ENCODE assay signal across 8 mouse cellular contexts in genomic region chr10:119454668-119455542, GRCm38 (mm10). TPM values are rescaled to one million over a fixed set of nuclear protein-coding genes. Genes with fewer than 3 reads are reported as not detected.
DNase-seq lines count a peak whose midpoint lies in the region; ATAC-seq and TF ChIP-seq lines count a peak whose summit lies in the region.

No protein-coding gene starts in this region.

- H3K36me3 ChIP-seq in heart, embryonic 11.5 days (ENCODE audit: control insufficient read depth, insufficient read depth, low read length) = no peaks in the 10 kb centered on the region
- no peaks in the 10 kb centered on the region for H3K36me3 ChIP-seq in ES-E14 (ENCODE audit: control insufficient read depth, insufficient read depth, low read length, poor library complexity, severe bottlenecking)
- no peaks in the 10 kb centered on the region for H3K36me3 ChIP-seq in embryonic facial prominence, embryonic 14.5 days (ENCODE audit: control insufficient read depth, insufficient read depth, low read length)
- H3K36me3 ChIP-seq in kidney, postnatal 0 days (ENCODE audit: insufficient read depth, low read length) = no peaks in the 10 kb centered on the region

- no peak for TF ChIP-seq CTCF in kidney, postnatal 0 days (IDR thresholded peaks at IDR 0.05; ENCODE audit: low read depth)

- ATAC-seq in heart, embryonic 11.5 days (replicated peaks; ENCODE audit: insufficient number of reproducible peaks, low FRiP score, low TSS enrichment) = no peak
- peak; percentile 10 for ATAC-seq in embryonic facial prominence, embryonic 14.5 days (ENCODE audit: low read depth)
- 0 out of 2 replicates have a peak, but pooled peaks have one; percentile 21 for ATAC-seq in kidney, postnatal 0 days (replicated peaks; ENCODE audit: low FRiP score, low read depth)

- no peak for DNase-seq in heart, adult 9 months (ENCODE audit: low spot score in 2 of 2)
- DNase-seq in ES-E14 (ENCODE audit: low read depth, low spot score) (no peak), adipocyte (ENCODE audit: low spot score) (no peak)
- DNase-seq in embryonic facial prominence, embryonic 14.5 days (ENCODE audit: low spot score) = peak; percentile 46
- peak; percentile 51 for DNase-seq in kidney, postnatal 0 days (ENCODE audit: low spot score)
- peak; percentile 63 for DNase-seq in neural tube, embryonic 10.5 days (ENCODE audit: extremely low spot score, low spot score)
- DNase-seq in gastrocnemius, postnatal 4 days (ENCODE audit: low spot score in 2 of 2) = no peak

- peaks cover 3% of the 10 kb centered on the region; the same call in 1 of the 2 replicates for H3K4me1 ChIP-seq in heart, embryonic 11.5 days (ENCODE audit: control insufficient read depth, insufficient read depth, low read length)
- 0 out of 4 replicates have a peak, but pooled peaks cover 0 to 6% of the 10 kb centered on the region in 2 experiments for H3K4me1 ChIP-seq in ES-E14 (ENCODE audit: control insufficient read depth in 2 of 2, insufficient read depth in 2 of 2, low read length in 2 of 2, poor library complexity in 1 of 2)
- peaks cover 11% of the 10 kb centered on the region; the same call in 1 of the 2 replicates for H3K4me1 ChIP-seq in embryonic facial prominence, embryonic 14.5 days (ENCODE audit: control insufficient read depth, insufficient read depth, low read length)
- H3K4me1 ChIP-seq in kidney, postnatal 0 days (replicated peaks; ENCODE audit: insufficient read depth, low read length) = no peaks in the 10 kb centered on the region; the same call in 1 of the 2 replicates

- H3K4me2 ChIP-seq in heart, embryonic 11.5 days = peak overlapping the region; percentile 94
- H3K4me2 ChIP-seq in embryonic facial prominence, embryonic 14.5 days (ENCODE audit: low read depth, low read length) = peak overlapping the region; percentile 96
- H3K4me2 ChIP-seq in kidney, postnatal 0 days (ENCODE audit: low read length) = peak overlapping the region; percentile 99

- peak overlapping the region; percentile 73 for H3K4me3 ChIP-seq in heart, embryonic 11.5 days (ENCODE audit: low read depth, low read length)
- H3K4me3 ChIP-seq in ES-E14 (ENCODE audit: insufficient read depth in 1 of 2, low read depth in 1 of 2, low read length in 2 of 2, poor library complexity in 1 of 2, severe bottlenecking in 1 of 2) = peak overlapping the region; percentile 75 to 95
- peak overlapping the region; percentile 74 for H3K4me3 ChIP-seq in embryonic facial prominence, embryonic 14.5 days (ENCODE audit: low read depth, low read length)
- H3K4me3 ChIP-seq in kidney, postnatal 0 days (replicated peaks; ENCODE audit: low read depth, low read length) = peak overlapping the region; percentile 74

- 0 out of 2 replicates have a peak, but pooled peaks cover 5% of the 10 kb centered on the region for H3K27me3 ChIP-seq in heart, embryonic 11.5 days (ENCODE audit: control insufficient read depth, insufficient read depth, low read length)
- H3K27me3 ChIP-seq in embryonic facial prominence, embryonic 14.5 days (replicated peaks; ENCODE audit: control insufficient read depth, insufficient read depth, low read length) = no peaks in the 10 kb centered on the region
- no peaks in the 10 kb centered on the region for H3K27me3 ChIP-seq in kidney, postnatal 0 days (ENCODE audit: insufficient read depth, low read length)

- peak overlapping the region; percentile 85 for H3K9ac ChIP-seq in heart, embryonic 11.5 days (ENCODE audit: low read depth, low read length)
- H3K9ac ChIP-seq in ES-E14 (ENCODE audit: insufficient read depth, low read depth, low read length, poor library complexity, severe bottlenecking) = peak overlapping the region; percentile 83
- peak overlapping the region; percentile 82 for H3K9ac ChIP-seq in embryonic facial prominence, embryonic 14.5 days (ENCODE audit: low read depth, low read length)
- H3K9ac ChIP-seq in kidney, postnatal 0 days (ENCODE audit: low read depth, low read length) = peak overlapping the region; percentile 73

- in situ Hi-C loops in ES-E14 (cut with MboI; ENCODE audit: low sequenced_read_pairs in 2 of 2, unreplicated experiment in 2 of 2) = no loop called here

- 0 out of 2 replicates have a peak overlapping the region, but pooled peaks have one; percentile 70 for H3K27ac ChIP-seq in heart, embryonic 11.5 days (ENCODE audit: low read depth, low read length)
- no peak overlapping the region for H3K27ac ChIP-seq in ES-E14 (ENCODE audit: insufficient read depth, low read depth, low read length, poor library complexity, severe bottlenecking)
- H3K27ac ChIP-seq in embryonic facial prominence, embryonic 14.5 days (replicated peaks; ENCODE audit: low read depth, low read length) = peak overlapping the region; percentile 83
- no peak overlapping the region for H3K27ac ChIP-seq in kidney, postnatal 0 days

- H3K9me3 ChIP-seq in heart, embryonic 11.5 days (replicated peaks; ENCODE audit: control insufficient read depth, low read length) = no peaks in the 10 kb centered on the region
- no peaks in the 10 kb centered on the region for H3K9me3 ChIP-seq in ES-E14 (ENCODE audit: control insufficient read depth, insufficient read depth, low read depth, low read length)
- H3K9me3 ChIP-seq in embryonic facial prominence, embryonic 14.5 days (ENCODE audit: control insufficient read depth, low read length) = no peaks in the 10 kb centered on the region
- no peaks in the 10 kb centered on the region for H3K9me3 ChIP-seq in kidney, postnatal 0 days (replicated peaks; ENCODE audit: low read length)

- WGBS in heart, embryonic 11.5 days (ENCODE audit: insufficient replicate concordance) = under 1% methylated on average over 31 of the region's 31 CpGs
- under 1% methylated on average over 29 of the region's 31 CpGs for WGBS in embryonic facial prominence, embryonic 14.5 days
- WGBS in kidney, postnatal 0 days = 0% methylated on average over 31 of the region's 31 CpGs

TF ChIP-seq in ES-E14, 5 proteins besides CTCF, POLR2A, EP300 and RAD21:
- TF ChIP-seq ZNF384 (IDR thresholded peaks at IDR 0.05; ENCODE audit: low read depth, low read length) (no peak), MAFK (IDR thresholded peaks at IDR 0.05; ENCODE audit: insufficient read depth, low read depth, low read length) (no peak), HCFC1 (IDR thresholded peaks at IDR 0.05; ENCODE audit: borderline replicate concordance, insufficient read depth, low read length) (no peak), ZC3H11A (IDR thresholded peaks at IDR 0.05; ENCODE audit: borderline replicate concordance, low read depth, low read length) (no peak), CHD2 (IDR thresholded peaks at IDR 0.05; ENCODE audit: low read depth, low read length) (no peak)

RNA-seq across cellular contexts. Expression of gene Grip1, which starts 1.3 kb away (rescaled TPM):
- polyA plus RNA-seq in heart, embryonic 11.5 days (2014; fragmentation: Nextera tagmentation; extraction: Ambion mirVana) = 4.4 and 4.9 TPM in 2 replicates
- 4.2 and 4.3 TPM in 2 replicates for total RNA-seq in ES-E14 (2012; rRNA removed)
- 5.0 and 6.6 TPM in 2 replicates for polyA plus RNA-seq in embryonic facial prominence, embryonic 14.5 days (2014; fragmentation: Nextera tagmentation; extraction: Ambion mirVana)
- polyA plus RNA-seq in kidney, postnatal 0 days (2015; fragmentation: Nextera tagmentation; extraction: Ambion mirVana) = 3.1 and 3.2 TPM in 2 replicates
- 1 to 10 TPM; 2.0 to 2.2 TPM for total RNA-seq in gastrocnemius, postnatal 4 days (2021)

Comparison
In these comparisons a context has a peak if more than half of its experiments do, and no peak if none do; other contexts are left out.
1. H3K27ac ChIP-seq: peak in heart, embryonic 11.5 days (single experiment) and embryonic facial prominence, embryonic 14.5 days (single experiment); none in ES-E14 (single experiment) and kidney, postnatal 0 days (single experiment).
2. DNase-seq: peak in embryonic facial prominence, embryonic 14.5 days (single experiment), kidney, postnatal 0 days (single experiment) and neural tube, embryonic 10.5 days (single experiment); none in heart, adult 9 months (0 of 2), ES-E14 (single experiment), gastrocnemius, postnatal 4 days (0 of 2) and adipocyte (single experiment).
3. Peak in every context shown above with its lines, with median percentiles within 50 percentile points of each other: H3K4me2 ChIP-seq, H3K4me3 ChIP-seq and H3K9ac ChIP-seq.